Mouse (Mus musculus) gastrocnemius, postnatal 25 days (tissue): ENCODE data around the gene Trim33. TPM values are rescaled to one million over a fixed set of nuclear protein-coding genes. Genes with fewer than 3 reads are reported as not detected.
A peak's percentile ranks its signal among the peaks of the same experiment; 100 is the strongest.

Experiments used
- DNase-seq: peaks from one replicate; pipeline ENCODE4 v3.0.0; 2022
- long read RNA-seq, 2 experiments: library from polyadenylated mRNA; stranded (forward); transcript quantifications; one replicate each; pipeline ENCODE4 v2.0.0; 2021
- total RNA-seq, 2 experiments: library from RNA; stranded (reverse); gene quantifications; 1 replicate in 1 of 2; 2 replicates in 1 of 2; pipeline ENCODE4 v1.2.3; 2021

The Trim33 gene
- 10 to 100 TPM in 1 of 2 experiments, 1 to 10 TPM in 1; 8.4 to 10.4 TPM for total RNA-seq
- long read RNA-seq, experiment 1, partial matches to known transcripts = 1 of 1 reads
- long read RNA-seq, experiment 1, other reads (novel, unspliced or antisense) = 0 of 1 reads
- long read RNA-seq, experiment 2 = 0 reads

GRCm38 (mm10) chr3:103279182-103280149, at the start of gene Trim33:
Gene Trim33, plus strand, starts transcription at chr3:103279293.
- peak; percentile 90 for DNase-seq

GRCm38 (mm10) chr3:103232398-103232797, 46.7 kb upstream of the Trim33 start:
- no peak for DNase-seq

DNA sequence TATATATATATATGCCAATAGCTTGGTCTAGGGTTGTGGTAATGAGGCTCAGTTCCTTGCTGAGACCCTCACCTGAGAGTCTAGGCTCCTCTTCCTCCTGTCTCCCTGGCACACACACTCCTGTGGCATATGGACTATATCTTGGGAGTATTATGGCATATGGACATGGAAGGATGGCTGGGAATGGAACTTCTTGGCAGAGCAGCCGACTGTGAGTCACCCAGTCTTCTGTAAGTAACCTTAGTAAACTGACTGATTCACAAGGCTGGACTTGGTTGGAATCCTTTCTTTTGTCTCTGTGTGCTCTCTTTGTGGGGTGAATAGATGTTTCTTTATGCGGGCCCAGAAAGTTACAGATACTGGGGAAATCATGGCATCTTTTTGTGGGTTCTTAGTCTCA, 37.6 kb upstream of the Trim33 start:
- no peak for DNase-seq

DNA sequence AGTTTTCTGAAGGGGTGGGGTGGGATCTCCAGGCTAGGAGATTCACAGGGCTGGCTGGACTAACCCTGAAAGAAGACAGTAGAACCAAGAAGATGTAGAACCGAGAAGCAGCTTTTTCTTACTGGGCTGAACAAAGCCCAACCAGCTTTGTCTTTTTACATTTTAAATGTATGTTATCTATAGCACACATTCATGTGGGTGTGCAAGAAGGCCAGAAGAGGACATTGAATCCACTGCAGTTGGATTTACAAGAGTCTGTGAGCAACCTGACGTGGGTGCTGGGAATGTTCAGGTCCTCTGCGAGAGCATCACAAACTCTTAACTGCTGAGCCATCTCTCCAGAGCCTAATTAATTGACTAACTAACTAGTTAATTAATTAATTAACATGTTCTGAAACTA, 36.9 kb upstream of the Trim33 start:
- DNase-seq = no peak

DNA sequence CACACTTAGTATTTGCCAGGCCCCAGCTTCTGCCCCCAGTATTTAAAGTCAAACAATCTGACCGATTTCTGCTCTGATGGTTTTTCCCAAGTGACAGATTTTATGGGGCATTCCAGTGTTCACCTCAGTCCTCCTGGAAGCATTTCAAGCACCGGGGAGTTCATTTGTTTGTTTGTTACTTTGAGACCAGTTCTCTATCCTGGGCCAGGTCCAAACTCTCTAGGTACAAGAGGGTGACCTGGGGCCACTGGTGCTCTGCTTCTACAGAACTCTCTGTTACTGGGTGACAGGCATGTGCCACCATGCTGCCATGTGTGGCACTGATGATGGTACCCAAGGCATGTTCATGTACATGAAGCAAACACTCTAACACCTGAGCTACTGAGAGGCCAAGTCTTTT, 35.6 kb upstream of the Trim33 start:
- no peak for DNase-seq

DNA sequence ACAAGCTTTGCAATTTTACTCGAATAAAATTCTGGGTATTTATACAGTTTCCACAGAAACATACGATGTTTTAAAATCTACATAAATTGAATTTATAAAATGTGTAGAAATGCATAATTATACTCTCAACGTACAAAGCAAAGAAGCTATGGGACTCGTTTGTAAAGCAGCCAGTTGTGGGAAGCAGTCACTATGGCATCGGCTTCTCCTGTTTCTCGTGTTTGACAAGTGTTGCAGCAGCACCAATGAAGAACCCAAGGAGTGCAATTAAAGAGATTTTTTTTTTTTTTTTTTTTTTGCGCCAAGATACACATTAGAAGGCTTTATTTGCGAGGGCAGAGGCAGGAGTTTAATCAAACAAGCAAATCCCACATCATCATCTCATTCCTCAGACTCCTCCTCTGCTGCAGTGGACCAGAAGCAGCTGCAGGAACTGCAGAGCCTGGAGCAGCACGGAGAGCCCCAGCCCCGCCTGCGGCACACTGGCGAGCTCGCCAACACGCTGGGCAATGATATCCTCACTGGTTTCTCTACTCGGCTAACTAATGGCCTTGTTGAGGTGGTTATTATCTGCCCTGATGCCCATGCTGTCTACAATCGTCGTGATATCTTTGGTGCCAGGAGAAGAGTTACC, 32.3 kb upstream of the Trim33 start:
- DNase-seq = no peak

GRCm38 (mm10) chr3:103256089-103256819, 22.8 kb upstream of the Trim33 start:
- DNase-seq = no peak

GRCm38 (mm10) chr3:103262802-103263417, 16.2 kb upstream of the Trim33 start:
- no peak for DNase-seq

DNA sequence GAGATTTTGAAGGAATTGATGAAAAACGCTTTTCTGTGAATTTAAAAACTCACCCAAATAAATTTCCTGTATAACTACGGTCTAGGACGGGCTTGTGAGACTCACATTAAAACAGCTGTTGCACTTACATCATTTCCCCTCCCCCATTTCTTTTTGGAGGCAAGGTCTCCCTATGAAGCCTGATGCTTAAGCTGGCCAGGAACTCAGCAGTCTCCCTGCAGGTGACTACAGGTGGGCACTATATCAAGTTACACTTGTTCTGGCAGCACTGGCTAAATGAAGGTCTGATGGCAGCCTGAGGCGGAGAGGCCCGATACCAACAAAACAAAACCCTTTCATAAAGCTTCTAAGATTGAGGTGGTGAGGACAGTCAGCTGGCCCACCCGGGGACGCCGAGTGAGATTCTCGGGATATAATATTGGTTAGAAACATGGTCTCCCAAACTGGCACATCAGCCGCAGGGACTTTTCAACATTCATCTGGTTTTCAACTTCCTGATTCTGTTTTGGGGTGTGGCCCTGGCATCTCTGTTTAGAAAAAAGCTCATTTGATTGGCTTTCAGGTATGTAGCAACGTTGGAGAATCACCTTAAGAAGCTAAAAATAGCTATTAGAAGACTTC, 422 bp upstream of the Trim33 start:
- no peak for DNase-seq

DNA sequence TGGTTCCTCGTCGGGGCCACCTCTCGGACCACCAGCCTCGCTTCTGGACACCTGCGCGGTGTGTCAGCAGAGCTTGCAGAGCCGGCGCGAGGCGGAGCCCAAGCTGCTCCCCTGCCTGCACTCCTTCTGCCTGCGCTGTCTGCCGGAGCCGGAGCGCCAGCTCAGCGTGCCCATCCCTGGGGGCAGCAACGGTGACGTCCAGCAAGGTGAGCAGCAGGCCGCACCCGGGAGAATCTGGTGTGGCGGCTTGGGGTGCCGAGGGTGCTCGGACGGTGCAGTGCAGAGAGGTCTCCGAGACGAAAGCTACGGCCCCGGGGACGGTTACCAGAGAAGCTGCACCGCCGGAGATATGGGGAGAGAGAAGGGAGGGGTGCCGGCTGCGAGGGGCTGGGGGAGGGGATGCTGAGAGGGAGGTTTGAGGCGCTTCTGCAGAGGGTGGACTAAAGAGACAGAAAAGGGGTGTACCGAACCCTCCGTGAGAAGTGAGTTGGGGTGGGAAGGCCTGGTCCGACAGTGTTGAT, 1.2 kb downstream of the Trim33 start:
- peak; percentile 43 for DNase-seq

DNA sequence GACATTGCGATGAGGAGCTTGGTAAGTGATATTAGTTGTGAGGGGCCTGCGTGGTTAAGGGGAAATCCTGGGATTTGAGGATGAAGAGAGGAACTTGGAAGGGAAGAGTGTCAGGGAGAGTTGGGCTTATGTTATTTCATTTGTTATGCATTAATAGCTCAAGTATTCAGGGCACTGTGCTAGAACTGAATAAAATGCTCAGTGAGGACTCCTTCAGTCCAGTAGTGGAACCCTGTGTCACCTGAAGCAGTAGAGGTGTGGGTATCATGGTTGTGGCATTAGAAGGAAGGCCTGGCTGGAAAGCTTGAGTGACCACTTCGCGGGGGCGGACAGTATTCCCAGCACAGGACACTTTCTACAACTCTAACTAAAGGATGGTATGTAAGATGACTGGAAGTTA, 1.8 kb downstream of the Trim33 start:
- no peak for DNase-seq

- no peak for DNase-seq
These were observed 9.7 kb downstream of the Trim33 start for GRCm38 (mm10) chr3:103288761-103289160.

DNA sequence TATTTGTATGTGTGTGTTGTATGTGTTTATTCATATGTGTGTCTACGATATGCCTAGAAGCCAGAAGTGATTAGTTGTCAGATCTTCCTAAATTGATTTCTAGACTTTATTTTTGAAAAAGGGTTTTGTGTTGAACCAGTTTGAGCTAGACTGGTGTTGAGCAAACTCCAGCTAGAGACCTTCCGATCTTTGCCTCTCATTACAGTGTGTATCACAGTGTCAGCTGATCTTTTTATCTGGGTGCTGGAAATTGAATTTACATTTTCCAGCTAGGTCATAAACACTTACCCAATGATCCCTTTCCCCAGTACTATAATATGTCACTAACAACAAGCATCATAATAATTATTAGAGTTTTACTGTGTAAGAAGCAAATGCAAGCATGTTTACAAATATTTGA, 12.0 kb downstream of the Trim33 start:
- no peak for DNase-seq

- no peak for DNase-seq
These were observed 26.4 kb downstream of the Trim33 start for GRCm38 (mm10) chr3:103305411-103305982.

DNA sequence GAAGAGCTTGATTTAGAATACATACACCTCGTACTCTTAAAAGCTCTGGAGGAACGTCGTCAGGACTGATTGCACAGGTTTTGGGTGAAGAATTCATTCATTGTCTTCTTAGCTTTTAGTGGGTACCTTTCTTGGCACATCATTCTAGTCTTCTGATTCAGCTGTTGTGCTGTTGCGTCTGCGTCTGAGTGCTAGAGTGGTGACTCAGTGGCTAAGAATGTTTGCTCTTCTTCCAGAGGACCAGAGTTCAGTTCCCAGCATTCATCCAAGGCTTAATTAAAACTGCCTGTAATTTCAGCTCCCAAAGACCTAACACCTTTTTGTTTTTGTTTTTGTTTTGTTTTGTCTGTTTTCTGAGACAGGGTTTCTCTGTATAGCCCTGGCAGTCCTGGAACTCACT, 30.2 kb downstream of the Trim33 start:
- no peak for DNase-seq

GRCm38 (mm10) chr3:103309750-103310149, 30.7 kb downstream of the Trim33 start:
- no peak for DNase-seq

GRCm38 (mm10) chr3:103314291-103314690, 35.2 kb downstream of the Trim33 start:
- no peak for DNase-seq

- DNase-seq = no peak
These were observed 56.3 kb downstream of the Trim33 start for GRCm38 (mm10) chr3:103335371-103335770.

GRCm38 (mm10) chr3:103346658-103347057, 67.6 kb downstream of the Trim33 start:
- no peak for DNase-seq

DNA sequence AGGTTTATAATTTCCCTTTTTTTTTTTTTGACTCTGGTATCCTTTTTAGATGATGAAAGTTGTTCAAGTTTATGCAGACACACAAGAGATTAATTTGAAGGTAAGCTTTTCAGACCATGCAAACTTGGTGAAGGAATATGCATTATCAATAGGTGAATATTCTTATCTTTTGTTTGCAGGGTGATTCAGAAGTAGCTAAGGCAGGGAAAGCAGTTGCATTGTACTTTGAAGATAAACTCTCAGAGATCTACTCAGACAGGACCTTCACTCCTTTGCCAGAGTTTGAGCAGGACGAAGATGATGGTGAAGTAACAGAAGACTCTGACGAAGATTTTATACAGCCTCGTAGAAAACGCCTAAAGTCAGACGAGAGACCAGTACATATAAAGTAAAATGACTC, 74.4 kb downstream of the Trim33 start:
- no peak for DNase-seq

DNA sequence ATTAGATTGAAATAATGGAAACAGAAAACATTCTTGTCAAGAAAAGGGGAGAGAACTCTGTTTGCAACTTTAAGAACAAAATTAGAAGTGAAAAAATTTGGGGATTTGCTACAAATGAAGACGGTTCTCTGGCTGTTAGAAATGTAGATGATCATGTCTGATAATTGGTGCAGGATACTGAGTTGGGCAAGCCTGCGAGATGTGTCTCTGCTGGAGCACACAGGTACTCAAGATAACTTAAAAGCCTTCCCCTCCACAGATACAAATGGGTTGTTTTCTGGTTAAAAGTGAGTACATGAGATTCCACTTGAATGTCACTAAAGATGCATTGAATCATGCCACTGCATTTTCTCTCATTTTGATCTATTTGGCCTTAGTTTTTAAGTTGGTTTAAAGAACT, 74.9 kb downstream of the Trim33 start:
- DNase-seq = no peak
